Mouse (Mus musculus): ENCODE results near the gene Rin3. TPM values are rescaled to one million over a fixed set of nuclear protein-coding genes. Genes with fewer than 3 reads are reported as not detected.

Rin3 gene
- total and polyA plus RNA-seq, 3 experiments: 17.5 to 38.9 TPM; not detected in 1

GRCm38 (mm10) chr12:102345031-102345815 lies 62.4 kb downstream of the Rin3 start:
- TF ChIP-seq ETS1 (IDR thresholded peaks at IDR 0.05; ENCODE audit: low read depth, low read length): no peak
- TF ChIP-seq USF1 (IDR thresholded peaks at IDR 0.05; ENCODE audit: low read depth, low read length): no peak
- TF ChIP-seq NRF1 (IDR thresholded peaks at IDR 0.05; ENCODE audit: insufficient read depth, low read depth, low read length, poor library complexity, severe bottlenecking): no peak
- no peak for TF ChIP-seq HCFC1 (IDR thresholded peaks at IDR 0.05; ENCODE audit: low read depth, low read length)
- TF ChIP-seq TCF12 (IDR thresholded peaks at IDR 0.05; ENCODE audit: low read depth, low read length): no peak
- TF ChIP-seq CHD1 (IDR thresholded peaks at IDR 0.05; ENCODE audit: low read depth, low read length): no peak
- H3K4me1 ChIP-seq (ENCODE audit: control insufficient read depth in 1 of 2, insufficient read depth in 2 of 2, low read length in 2 of 2): no peaks in the 10 kb centered on the region; a peak in 1 of 4 replicates
- H3K36me3 ChIP-seq (ENCODE audit: control insufficient read depth in 1 of 2, insufficient read depth in 2 of 2, low read length in 2 of 2): no peaks in the 10 kb centered on the region
- DNase-seq (ENCODE audit: low read depth, low spot score): no peak
- no peak overlapping the region for H3K9ac ChIP-seq (ENCODE audit: control insufficient read depth, low read depth, low read length, poor library complexity, severe bottlenecking)
- no peaks in the 10 kb centered on the region for H3K27me3 ChIP-seq (ENCODE audit: control insufficient read depth in 1 of 2, insufficient read depth in 2 of 2, low read length in 2 of 2)
- no peaks in the 10 kb centered on the region for H3K9me3 ChIP-seq (replicated peaks; ENCODE audit: insufficient read depth, low read length)
- no peak overlapping the region for H3K27ac ChIP-seq (ENCODE audit: control insufficient read depth, low read depth, low read length)
- H3K4me3 ChIP-seq (ENCODE audit: control insufficient read depth in 1 of 2, insufficient read depth in 1 of 2, low read depth in 2 of 2, low read length in 2 of 2): no peak overlapping the region
- H3K79me2 ChIP-seq (ENCODE audit: control insufficient read depth, insufficient read depth, low read length, poor library complexity): no peaks in the 10 kb centered on the region

GRCm38 (mm10) chr12:102346507-102346906 lies 63.7 kb downstream of the Rin3 start:
- no peak overlapping the region for H3K9ac ChIP-seq (ENCODE audit: control insufficient read depth, low read depth, low read length, poor library complexity, severe bottlenecking)
- H3K9me3 ChIP-seq (replicated peaks; ENCODE audit: insufficient read depth, low read length): no peaks in the 10 kb centered on the region
- peak; percentile 81 for DNase-seq (ENCODE audit: low read depth, low spot score)
- no peak overlapping the region for H3K27ac ChIP-seq (ENCODE audit: control insufficient read depth, low read depth, low read length)
- H3K4me1 ChIP-seq (ENCODE audit: control insufficient read depth in 1 of 2, insufficient read depth in 2 of 2, low read length in 2 of 2): no peaks in the 10 kb centered on the region; a peak in 1 of 4 replicates
- H3K4me3 ChIP-seq (ENCODE audit: control insufficient read depth in 1 of 2, insufficient read depth in 1 of 2, low read depth in 2 of 2, low read length in 2 of 2): no peak overlapping the region
- TF ChIP-seq CTCF (IDR thresholded peaks at IDR 0.05 in 2 of 3, conservative IDR thresholded peaks at IDR 0.05 in 1 of 3; ENCODE audit: control insufficient read depth in 1 of 3, insufficient read depth in 1 of 3, low read depth in 2 of 3, low read length in 3 of 3, poor library complexity in 1 of 3, severe bottlenecking in 1 of 3) (peak; percentile 17 to 58 (median 49); a peak in 5 of 6 replicates), ZC3H11A (IDR thresholded peaks at IDR 0.05; ENCODE audit: low read depth, low read length) (peak; percentile 51; the same call in 1 of the 2 replicates), SMC3 (IDR thresholded peaks at IDR 0.05; ENCODE audit: low read depth, low read length) (peak; percentile 63), RAD21 (IDR thresholded peaks at IDR 0.05; ENCODE audit: low read depth, low read length) (peak; percentile 66), GABPA (IDR thresholded peaks at IDR 0.05; ENCODE audit: low read depth, low read length) (no peak), HCFC1 (IDR thresholded peaks at IDR 0.05; ENCODE audit: low read depth, low read length) (no peak)
- no peaks in the 10 kb centered on the region for H3K79me2 ChIP-seq (ENCODE audit: control insufficient read depth, insufficient read depth, low read length, poor library complexity)
- H3K27me3 ChIP-seq (ENCODE audit: control insufficient read depth in 1 of 2, insufficient read depth in 2 of 2, low read length in 2 of 2): no peaks in the 10 kb centered on the region
- H3K36me3 ChIP-seq (ENCODE audit: control insufficient read depth in 1 of 2, insufficient read depth in 2 of 2, low read length in 2 of 2): no peaks in the 10 kb centered on the region

GRCm38 (mm10) chr12:102348447-102348846 lies 65.6 kb downstream of the Rin3 start:
- DNase-seq (ENCODE audit: low read depth, low spot score): no peak
- Histone ChIP-seq H3K9ac (ENCODE audit: control insufficient read depth, low read depth, low read length, poor library complexity, severe bottlenecking) (no peak overlapping the region), H3K9me3 (replicated peaks; ENCODE audit: insufficient read depth, low read length) (no peaks in the 10 kb centered on the region), H3K27me3 (ENCODE audit: control insufficient read depth in 1 of 2, insufficient read depth in 2 of 2, low read length in 2 of 2) (no peaks in the 10 kb centered on the region), H3K79me2 (ENCODE audit: control insufficient read depth, insufficient read depth, low read length, poor library complexity) (no peaks in the 10 kb centered on the region), H3K4me3 (ENCODE audit: control insufficient read depth in 1 of 2, insufficient read depth in 1 of 2, low read depth in 2 of 2, low read length in 2 of 2) (no peak overlapping the region), H3K36me3 (ENCODE audit: control insufficient read depth in 1 of 2, insufficient read depth in 2 of 2, low read length in 2 of 2) (peaks cover 0 to under 1% of the 10 kb centered on the region in 2 experiments; a peak in 2 of 4 replicates), H3K4me1 (ENCODE audit: control insufficient read depth in 1 of 2, insufficient read depth in 2 of 2, low read length in 2 of 2) (peaks cover 0 to 4% of the 10 kb centered on the region in 2 experiments; a peak in 3 of 4 replicates), H3K27ac (ENCODE audit: control insufficient read depth, low read depth, low read length) (no peak overlapping the region)
- TF ChIP-seq MXI1 (IDR thresholded peaks at IDR 0.05; ENCODE audit: low read depth, low read length): no peak
- no peak for TF ChIP-seq GABPA (IDR thresholded peaks at IDR 0.05; ENCODE audit: low read depth, low read length)
- TF ChIP-seq RAD21 (IDR thresholded peaks at IDR 0.05; ENCODE audit: low read depth, low read length): no peak
- TF ChIP-seq MAFK (IDR thresholded peaks at IDR 0.05; ENCODE audit: borderline replicate concordance, low read depth, low read length): no peak
- TF ChIP-seq POLR2A (IDR thresholded peaks at IDR 0.05; ENCODE audit: control insufficient read depth in 1 of 2, insufficient read depth in 1 of 2, low read depth in 1 of 2, low read length in 2 of 2, poor library complexity in 1 of 2): no peak
- TF ChIP-seq SIN3A (IDR thresholded peaks at IDR 0.05; ENCODE audit: low read length): no peak
- TF ChIP-seq MAZ (IDR thresholded peaks at IDR 0.05; ENCODE audit: low read depth, low read length): no peak
- no peak for TF ChIP-seq MEF2A (IDR thresholded peaks at IDR 0.05; ENCODE audit: extremely low read depth, insufficient replicate concordance, low read depth, low read length, poor library complexity, severe bottlenecking)
- TF ChIP-seq USF1 (IDR thresholded peaks at IDR 0.05; ENCODE audit: low read depth, low read length): no peak
- TF ChIP-seq ZC3H11A (IDR thresholded peaks at IDR 0.05; ENCODE audit: low read depth, low read length): no peak
- TF ChIP-seq E2F4 (IDR thresholded peaks at IDR 0.05; ENCODE audit: borderline replicate concordance, low read depth, low read length): no peak
- no peak for TF ChIP-seq EP300 (IDR thresholded peaks at IDR 0.05; ENCODE audit: low read depth in 1 of 2, low read length in 2 of 2)

All from MEL (cell line).